Mouse (Mus musculus): ENCODE measurements at regions not wholly inside any gene's neighbourhood (a gene's known extent, or its start where the extent isn't known, plus 50 kb on each side); places are given as distances from the start of the nearest gene placed in this dataset.
"Not testable (repeated sequence)": the region's sequence is repeated elsewhere in the genome, so short reads cannot be mapped to it uniquely, and the experiment has no call there.

DNA sequence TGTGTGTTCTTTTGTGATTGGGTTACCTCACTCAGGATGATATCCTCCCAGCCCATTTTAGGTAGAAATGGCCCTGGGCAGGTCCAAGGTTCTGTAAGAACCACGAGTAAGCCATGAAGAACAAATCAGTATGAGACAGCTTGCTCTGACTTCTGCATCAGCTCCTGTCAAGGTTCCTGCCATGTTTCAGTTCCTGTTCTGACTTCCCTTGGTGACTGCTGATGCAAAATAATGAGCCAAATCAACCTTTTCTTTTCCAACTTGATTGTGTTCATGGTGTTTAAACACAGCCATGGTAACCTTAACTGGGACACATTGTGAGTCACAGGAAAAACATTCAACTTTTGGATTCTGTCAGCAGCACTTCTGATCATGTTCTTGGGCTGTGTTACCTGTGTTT is 667.4 kb upstream of the Igfbp7 start:
- DNase-seq (ENCODE audit: low read depth) = no peak

GRCm38 (mm10) chr5:78032554-78033250 is 624.9 kb upstream of the Igfbp7 start:
- no peak for DNase-seq (ENCODE audit: low read depth)

- no peak for DNase-seq (ENCODE audit: low read depth)
Measured at GRCm38 (mm10) chr5:78017523-78017922, 609.7 kb upstream of the Igfbp7 start.

DNA sequence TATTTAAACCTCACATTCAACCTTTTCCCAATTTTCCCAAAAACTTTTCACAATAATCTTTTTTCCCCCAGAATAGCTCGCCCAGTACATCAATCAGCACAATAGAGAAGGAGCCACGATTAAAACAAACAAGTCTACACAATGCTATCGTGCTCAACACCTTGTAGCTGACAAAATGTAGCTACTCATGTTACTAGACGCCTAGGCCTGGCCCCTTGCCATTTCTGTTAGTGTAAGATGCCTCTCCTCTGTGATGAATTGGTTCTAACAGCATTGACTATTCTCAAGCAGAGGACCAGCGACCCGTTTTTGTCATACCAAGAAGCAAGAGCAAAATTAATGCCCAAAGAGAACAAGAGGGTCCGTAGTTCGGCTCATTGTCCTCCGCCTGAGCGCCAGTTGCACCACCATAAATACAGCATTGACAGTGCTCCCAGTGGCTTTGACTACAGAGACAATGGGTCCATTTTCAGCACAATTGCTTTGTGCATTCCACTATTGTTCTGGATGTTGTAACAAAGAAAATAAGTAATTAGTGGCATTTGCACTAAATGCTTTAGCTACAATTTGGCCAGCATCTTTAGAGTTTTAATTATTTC is 578.7 kb upstream of the Igfbp7 start:
- no peak for DNase-seq (ENCODE audit: low read depth)

- DNase-seq (ENCODE audit: low read depth) = no peak
Measured at GRCm38 (mm10) chr5:77985269-77985668, 577.4 kb upstream of the Igfbp7 start.

DNA sequence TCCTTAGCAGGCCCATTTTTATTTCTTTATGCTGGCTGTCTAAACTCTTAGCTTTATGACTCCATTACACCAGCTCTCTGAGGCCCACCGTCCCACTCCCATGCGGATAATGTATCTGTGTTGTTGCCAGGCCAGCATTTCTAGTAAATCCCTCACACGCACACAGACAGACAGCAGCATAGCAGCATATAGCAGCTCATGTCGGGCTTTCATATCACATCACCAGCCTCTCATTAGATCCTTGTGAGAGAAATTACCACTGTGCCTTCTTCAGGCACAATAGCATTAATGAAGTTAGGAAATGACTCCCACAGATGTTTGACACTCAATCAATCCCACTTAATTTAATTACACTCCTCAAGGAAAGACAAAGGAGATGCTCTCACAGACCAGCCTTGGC is 532.2 kb upstream of the Igfbp7 start:
- not testable (repeated sequence) for DNase-seq (ENCODE audit: low read depth)

DNA sequence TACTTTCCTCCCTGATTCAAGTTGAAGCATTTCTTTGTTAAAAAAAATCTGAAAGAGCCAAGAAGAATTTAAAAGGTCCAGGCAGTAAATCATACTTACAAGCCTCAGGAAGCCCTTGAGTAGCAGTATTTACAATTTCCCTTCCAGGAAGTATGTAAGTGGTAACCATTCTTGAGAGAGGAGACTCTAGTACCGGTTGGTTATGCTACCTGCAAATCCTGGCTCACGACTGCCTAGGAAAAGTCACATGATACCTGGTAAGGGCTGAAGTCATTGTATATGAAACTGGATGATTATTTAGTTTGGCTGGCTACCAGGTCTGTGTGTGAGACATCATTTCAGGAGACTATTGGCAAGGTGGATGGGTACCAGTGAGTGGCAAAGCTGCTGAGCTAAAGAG is 524.0 kb upstream of the Igfbp7 start:
- DNase-seq (ENCODE audit: low read depth) = no peak

DNA sequence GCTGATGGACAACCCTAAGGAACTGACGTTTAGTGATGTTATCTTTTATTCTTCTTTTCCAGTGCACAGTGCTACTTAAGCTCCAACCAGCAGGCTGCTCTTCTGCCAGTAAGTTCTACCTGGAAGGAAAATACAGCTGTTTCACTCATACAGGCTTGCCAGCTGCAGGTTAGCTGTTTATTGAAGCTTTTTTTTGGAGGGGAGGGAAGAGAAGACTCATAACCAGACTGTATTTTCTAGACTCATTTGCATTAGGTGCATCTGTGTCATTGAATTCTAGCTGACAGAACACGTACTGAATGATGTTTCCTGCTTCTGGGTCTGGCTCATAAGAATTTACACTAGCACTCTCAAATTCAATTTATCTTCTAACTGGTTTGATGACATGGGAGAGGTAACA is 513.3 kb upstream of the Igfbp7 start:
- DNase-seq (ENCODE audit: low read depth) = no peak

DNA sequence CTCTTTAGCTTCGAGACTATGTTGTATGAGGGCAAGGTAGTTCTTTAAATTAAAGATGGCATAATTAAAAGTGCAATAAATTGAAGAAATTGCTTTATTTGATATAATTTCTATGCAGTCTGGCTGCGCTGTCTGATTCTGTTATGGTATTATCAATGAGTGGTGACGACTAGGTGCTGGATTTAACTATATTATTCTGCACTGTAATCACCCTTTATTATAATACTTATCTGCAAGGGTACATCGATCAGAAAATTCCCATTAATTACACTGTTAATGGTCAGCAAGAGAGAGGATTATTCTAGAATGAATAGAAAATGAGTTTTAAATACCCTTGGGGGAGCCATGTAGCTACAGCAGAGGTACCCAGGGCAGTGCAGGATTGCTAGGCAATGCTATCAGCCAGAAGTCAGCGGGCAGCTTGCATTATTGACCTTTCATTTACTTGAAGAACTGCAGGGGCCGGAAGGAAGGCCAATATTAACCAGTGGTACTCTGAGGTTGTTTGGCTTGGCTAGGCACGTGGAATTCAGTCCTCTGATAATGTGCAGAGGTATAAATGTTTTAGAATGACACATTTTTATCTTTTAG is 509.3 kb upstream of the Igfbp7 start:
- DNase-seq (ENCODE audit: low read depth) = no peak

DNA sequence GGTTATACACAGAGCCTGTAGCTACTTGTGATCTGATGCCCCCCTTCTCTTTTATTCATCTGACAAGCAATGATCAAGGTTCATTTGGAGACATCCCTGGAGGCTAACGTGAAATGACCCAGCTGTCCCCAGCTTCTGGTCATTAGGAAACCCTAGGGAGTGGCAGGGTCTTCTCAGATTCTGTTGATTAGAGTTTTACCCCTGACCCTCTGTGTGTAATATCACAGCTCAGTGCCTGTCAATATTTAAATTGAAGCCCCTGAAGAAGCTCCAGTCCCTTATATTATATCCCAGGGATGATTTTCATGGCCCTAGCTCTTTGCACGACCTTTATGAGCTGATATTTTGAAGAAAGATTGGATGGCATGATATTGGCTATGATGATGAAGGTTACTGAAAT is 508.5 kb upstream of the Igfbp7 start:
- DNase-seq (ENCODE audit: low read depth) = no peak

DNA sequence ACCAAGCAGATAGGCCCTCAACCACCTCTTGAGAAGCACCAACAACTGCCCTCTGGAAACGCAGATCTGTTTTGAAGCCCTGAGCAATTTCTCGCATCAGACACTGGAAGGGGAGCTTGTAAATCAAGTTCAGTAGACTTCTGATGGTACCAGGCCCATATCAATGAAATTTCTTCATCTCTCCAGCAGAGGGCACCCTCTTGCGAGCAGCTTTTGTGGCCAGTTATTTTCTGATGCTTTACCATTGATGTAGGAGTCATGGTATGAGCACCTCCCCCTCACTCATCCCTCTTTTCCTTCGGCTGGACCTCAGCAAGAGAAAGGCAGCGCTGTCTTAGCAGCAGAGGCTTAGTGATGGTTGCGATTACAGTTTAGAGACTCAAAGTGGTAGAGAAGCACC is 501.4 kb upstream of the Igfbp7 start:
- no peak for DNase-seq (ENCODE audit: low read depth)

GRCm38 (mm10) chr5:77892024-77892423 is 484.2 kb upstream of the Igfbp7 start:
- DNase-seq (ENCODE audit: low read depth) = not testable (repeated sequence)

DNA sequence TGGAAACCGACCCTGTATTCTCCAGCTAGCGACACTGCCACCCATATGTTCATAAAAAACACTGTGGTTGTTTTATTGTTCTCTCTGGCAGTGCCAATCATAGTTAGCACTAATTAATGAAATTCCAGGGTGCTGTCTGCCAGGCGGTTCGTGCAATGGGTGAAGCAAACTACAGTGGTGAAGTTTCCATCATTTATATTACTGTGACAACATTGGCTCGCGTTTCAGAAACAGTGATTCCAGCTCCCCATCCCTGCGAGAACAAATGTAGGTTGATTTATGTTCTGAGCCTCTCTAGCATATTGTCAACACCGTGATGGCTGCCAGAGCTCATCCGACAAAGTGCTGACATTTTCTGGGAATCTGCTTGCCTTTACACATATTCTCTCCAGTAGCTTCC is 480.7 kb upstream of the Igfbp7 start:
- DNase-seq (ENCODE audit: low read depth) = no peak

DNA sequence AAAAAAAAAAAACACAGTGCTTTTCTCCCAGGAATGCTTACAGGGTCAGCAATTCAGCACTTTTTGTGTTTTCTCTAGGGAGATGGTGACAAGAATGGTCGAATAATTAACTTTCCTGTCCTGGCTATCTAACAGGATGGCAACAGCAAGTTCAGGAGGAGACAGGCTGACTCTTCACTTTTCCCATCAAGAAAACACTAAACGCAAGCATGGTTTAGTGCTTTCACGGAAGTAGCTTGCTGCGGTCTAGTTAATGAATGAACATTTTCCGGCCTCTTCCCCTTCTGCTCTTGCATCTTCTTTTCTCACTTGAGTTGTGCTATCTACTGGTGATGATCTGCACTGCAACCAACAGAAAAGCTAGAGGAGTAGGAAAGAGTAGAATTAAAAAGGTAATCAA is 463.6 kb upstream of the Igfbp7 start:
- no peak for DNase-seq (ENCODE audit: low read depth)

DNA sequence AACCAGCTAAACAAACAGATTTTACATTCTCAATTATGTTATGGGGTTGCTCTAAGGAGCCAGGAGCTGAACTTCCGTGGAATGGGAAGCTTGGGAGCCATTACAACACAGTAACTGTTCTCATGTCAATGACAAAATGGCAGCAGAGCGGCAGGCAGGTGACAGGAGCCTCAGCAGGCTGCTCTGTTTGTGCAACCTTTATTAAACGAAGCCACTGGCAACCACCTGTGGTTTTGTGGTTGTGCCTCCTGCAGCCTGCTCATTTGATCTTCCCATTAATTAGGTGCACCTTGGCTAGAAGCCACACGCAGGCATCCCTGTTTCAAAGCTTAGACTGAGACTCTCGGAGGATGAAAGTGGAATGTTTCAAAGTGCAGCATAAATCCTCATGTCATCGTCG is 457.5 kb upstream of the Igfbp7 start:
- no peak for DNase-seq (ENCODE audit: low read depth)

DNA sequence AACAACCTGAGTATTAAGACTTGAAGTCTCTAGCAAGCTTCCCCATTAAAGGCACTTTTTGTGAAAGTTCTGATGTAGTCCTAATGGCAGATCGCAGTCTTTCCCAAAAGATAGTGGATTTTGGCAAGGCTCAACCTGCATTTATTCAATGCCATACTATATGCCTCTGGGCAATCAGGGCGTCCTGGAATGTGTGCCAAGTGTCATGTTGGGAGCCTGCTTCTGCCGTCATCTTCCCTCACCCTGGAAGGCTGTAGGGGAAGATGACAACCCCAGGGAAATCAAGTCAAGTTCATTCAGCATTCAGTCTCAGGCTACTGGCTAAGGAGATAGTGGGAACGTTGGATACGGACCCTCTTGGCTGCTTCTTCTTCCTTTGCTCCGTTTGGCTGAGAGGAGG is 447.4 kb upstream of the Igfbp7 start:
- DNase-seq (ENCODE audit: low read depth) = no peak

DNA sequence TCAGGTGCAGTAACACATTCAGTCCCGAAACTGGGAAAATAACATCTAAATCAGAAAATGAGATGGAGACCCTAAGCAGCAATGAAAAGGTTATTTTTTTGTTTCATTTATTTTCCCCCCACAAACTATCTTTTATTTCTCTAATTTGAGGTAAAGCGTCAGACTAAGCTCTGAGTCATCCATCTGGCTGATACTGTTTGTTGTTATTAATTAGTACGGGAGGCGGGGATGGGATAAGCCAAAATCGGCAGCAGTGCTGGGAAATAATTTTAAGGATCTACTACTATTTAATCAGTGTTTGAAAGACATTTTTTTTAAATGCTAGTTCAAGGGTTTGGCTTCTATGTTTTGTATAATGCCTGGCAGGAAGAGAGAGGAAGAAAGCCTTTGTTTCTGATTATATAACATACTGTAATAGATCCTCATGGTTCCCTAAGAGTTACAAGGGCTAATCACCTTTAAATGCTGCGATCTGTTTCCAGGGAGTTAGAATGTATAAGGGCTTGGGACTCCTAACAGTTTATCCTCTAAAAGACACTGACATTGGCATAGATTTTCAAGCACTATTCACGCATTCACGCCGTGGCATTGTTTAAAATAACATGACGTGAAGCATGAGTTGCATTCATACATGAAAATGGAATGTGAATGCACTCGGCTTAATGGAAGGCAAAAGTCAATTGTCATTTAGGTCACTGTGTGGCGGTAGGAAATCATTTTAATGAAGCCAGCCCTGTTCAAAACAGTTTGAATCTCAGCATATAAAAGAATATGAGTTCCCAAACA is 446.4 kb upstream of the Igfbp7 start:
- no peak for DNase-seq (ENCODE audit: low read depth)

DNA sequence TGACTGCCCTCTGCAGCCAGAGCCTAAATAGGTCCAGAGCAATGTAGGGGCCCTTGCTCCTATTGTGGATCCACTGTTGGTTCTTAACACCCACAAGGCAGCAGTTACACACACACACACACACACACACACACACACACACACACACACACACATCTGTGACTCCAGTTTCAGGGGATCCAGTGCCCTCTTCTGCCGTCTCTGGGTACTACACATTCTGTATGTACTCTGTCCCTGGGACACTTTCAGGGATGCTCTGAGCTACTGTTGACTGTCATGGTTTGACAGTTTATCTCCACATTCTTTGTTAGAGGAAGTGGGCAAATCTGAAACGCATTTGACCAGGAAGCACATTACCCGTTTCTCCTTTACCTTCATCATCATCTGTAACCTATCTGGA is 443.8 kb upstream of the Igfbp7 start:
- DNase-seq (ENCODE audit: low read depth) = no peak

DNA sequence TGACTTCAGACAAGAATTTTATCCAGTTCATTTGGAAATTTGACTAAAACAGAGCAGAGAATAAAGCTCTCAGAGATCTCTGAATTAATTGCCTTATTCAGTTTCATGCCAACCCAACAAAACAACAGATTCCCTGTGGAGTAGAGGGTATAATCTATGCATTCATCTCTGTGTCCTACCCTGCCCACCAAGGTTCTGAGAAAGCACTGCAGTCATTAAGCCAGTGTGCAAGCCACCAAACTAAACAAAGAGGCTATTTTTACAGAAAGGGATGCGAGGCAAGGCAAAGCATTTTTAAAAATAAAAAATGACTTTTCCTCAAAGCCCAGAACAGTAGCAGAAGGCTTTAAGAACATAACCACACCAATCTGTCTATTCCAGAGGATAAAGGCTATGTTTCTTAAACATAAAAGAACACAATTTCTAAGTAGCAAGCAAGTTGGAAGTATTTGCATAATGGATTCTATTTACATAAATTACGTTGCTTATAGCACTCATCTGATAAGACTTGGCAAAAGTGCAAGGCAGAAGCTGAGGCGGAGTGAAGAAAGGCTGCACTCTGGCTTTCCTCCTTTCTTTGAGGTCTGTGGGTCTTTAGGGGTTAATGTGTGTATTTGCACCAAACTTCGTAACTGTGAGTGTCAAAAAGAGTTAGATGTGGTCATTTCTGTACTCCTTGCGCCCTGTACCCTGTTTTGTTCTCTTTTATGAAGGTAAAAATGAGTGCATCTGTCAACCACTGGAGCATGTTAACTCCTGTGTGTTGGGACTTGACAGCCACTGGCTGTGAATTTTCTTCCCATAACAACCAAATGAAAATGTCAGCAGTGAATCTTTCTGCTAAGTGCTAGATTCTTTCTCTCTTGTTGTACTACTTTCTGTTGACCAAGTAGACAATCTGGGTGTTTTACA is 430.6 kb upstream of the Igfbp7 start:
- no peak for DNase-seq (ENCODE audit: low read depth)

DNA sequence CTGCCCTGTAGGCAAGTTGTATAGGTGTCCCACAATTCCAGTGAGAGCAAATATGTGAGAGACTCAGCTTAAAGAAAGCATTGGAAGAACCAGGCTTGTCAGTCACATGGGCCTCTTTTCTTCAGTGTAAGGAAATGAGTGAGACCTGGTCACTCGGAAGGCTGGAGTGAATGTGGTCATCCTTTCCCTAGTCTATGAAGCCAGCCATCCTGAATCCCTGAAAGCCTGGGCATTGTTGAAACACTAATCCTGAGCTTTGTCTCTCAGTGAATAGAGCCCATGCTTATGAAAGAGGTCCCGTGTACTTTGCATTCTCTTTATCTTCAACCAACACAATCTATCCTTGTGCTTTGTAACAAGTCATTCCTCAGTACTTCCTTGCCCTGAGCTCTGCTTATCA is 420.1 kb upstream of the Igfbp7 start:
- DNase-seq (ENCODE audit: low read depth) = no peak

DNA sequence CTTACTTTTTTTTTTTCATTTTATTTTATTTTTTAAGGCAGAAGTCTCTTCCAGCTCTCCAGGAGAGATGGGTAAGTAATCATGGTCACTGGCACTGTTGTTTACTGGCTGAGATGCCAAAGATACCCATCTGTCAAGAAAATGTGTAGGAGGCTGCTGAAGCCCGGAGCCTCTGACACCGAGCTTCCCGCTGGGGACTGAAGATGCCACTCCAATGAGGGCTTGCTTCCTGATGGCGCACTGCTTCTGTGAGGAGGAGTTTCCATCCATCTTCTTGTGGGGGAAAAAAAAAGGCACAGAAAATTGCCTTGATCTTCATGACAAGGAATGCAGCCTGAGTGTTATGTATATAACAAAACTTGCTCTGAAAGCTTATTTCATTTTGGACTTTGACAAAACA is 418.2 kb upstream of the Igfbp7 start:
- DNase-seq (ENCODE audit: low read depth) = no peak

DNA sequence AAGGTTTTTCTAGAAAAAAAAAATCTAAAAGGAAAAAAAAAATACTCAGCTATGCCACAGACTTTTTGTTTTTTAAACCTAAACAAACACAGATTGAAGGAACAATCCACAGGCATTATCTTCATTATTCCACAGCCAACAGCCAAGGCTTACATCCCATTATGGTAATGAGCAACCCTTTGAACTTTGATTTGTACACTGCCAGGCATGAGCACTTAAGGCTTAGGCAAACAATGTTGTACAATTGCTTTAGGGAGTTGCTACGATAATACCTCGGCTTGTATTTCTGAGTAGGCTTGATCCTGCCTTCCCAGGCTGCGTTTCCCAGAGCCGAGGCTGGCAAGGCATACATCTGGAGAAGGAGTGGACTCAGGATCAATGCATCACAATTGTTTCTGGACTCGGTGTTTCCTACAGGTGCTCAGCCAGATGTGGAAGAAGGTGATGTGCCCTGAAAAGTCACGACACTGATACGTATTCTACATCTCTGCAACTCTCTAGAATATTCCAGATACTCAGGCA is 409.0 kb upstream of the Igfbp7 start:
- no peak for DNase-seq (ENCODE audit: low read depth)

All from induced T-regulatory cell, adult 2 months (primary cell).